Mouse (Mus musculus) neural tube, embryonic 15.5 days (tissue): ENCODE measurements around the gene Itga11. TPM values are rescaled to one million over a fixed set of nuclear protein-coding genes. Genes with fewer than 3 reads are reported as not detected.
A peak's percentile ranks its signal among the peaks of the same experiment; 100 is the strongest.

Source experiments
- ATAC-seq: fragments of 200-750 bp; cut with Nextera tagmentation; 2 replicates; pipeline ENCODE4 v1.8.0; 2017; ENCODE audit warnings: mild to moderate bottlenecking, moderate TSS enrichment, moderate library complexity; ENCODE audit not compliant: low FRiP score
- H3K27ac ChIP-seq: fragments of 300-500 bp; sonication (generic); replicated peaks from 2 replicates; pipeline ENCODE4 v1.5.1; 2015; ENCODE audit warnings: mild to moderate bottlenecking, inconsistent platforms
- H3K27me3 ChIP-seq: fragments of 300-500 bp; sonication (generic); replicated peaks from 2 replicates; pipeline ENCODE4 v1.6.1; 2015; ENCODE audit warnings: inconsistent platforms
- H3K36me3 ChIP-seq: fragments of 300-500 bp; sonication (generic); 2 replicates; pipeline ENCODE4 v1.6.1; 2015; ENCODE audit warnings: inconsistent platforms
- H3K4me1 ChIP-seq: fragments of 300-500 bp; sonication (generic); 2 replicates; pipeline ENCODE4 v1.6.1; 2015; ENCODE audit warnings: inconsistent platforms
- H3K4me2 ChIP-seq: fragments of 300-500 bp; sonication (generic); 2 replicates; pipeline ENCODE4 v1.6.1; 2015; ENCODE audit warnings: inconsistent platforms, mild to moderate bottlenecking, moderate library complexity
- H3K4me3 ChIP-seq: fragments of 300-500 bp; sonication (generic); replicated peaks from 2 replicates; pipeline ENCODE4 v1.5.1; 2015; ENCODE audit warnings: mild to moderate bottlenecking, inconsistent platforms
- H3K9ac ChIP-seq: fragments of 300-500 bp; sonication (generic); replicated peaks from 2 replicates; pipeline ENCODE4 v1.6.1; 2015; ENCODE audit warnings: mild to moderate bottlenecking, inconsistent platforms
- H3K9me3 ChIP-seq: fragments of 300-500 bp; sonication (generic); replicated peaks from 2 replicates; pipeline ENCODE4 v1.6.1; 2016; ENCODE audit warnings: inconsistent platforms
- WGBS: fragments of 180-500 bp; shearing (Covaris S2); methylation state at CpG from one replicate; pipeline ENCODE4 v1.1.7; 2015; ENCODE audit warnings: mixed read lengths; 5-methylcytosine and 5-hydroxymethylcytosine counted together
- polyA plus RNA-seq: library from polyadenylated mRNA; unstranded; fragments of >200 nt; fragmentation: Nextera tagmentation; extraction: Ambion mirVana; gene quantifications from 2 replicates; pipeline ENCODE4 v1.2.1, GENCODE M21; 2015

Gene Itga11
- polyA plus RNA-seq, 1 experiment from 2014 or later = 0.81 TPM

- H3K36me3 ChIP-seq = no peaks in the 10 kb centered on the region
- H3K27ac ChIP-seq = no peak overlapping the region
- no peak overlapping the region for H3K9ac ChIP-seq
- no peak for ATAC-seq
- H3K4me1 ChIP-seq = no peaks in the 10 kb centered on the region
- 92% methylated on average over 10 of the region's 10 CpGs for WGBS
- no peaks in the 10 kb centered on the region for H3K9me3 ChIP-seq
- no peak overlapping the region for H3K4me2 ChIP-seq
- H3K4me3 ChIP-seq = no peak overlapping the region
- no peaks in the 10 kb centered on the region for H3K27me3 ChIP-seq
These were observed 12.1 kb downstream of the Itga11 start for GRCm38 (mm10) chr9:62689748-62690147.

- Histone ChIP-seq H3K9me3 (no peaks in the 10 kb centered on the region), H3K36me3 (no peaks in the 10 kb centered on the region), H3K27ac (no peak overlapping the region), H3K4me3 (no peak overlapping the region), H3K9ac (no peak overlapping the region), H3K27me3 (no peaks in the 10 kb centered on the region), H3K4me1 (no peaks in the 10 kb centered on the region), H3K4me2 (no peak overlapping the region)
- WGBS = 83% methylated on average over 5 of the region's 5 CpGs
- no peak for ATAC-seq
These were observed 16.4 kb downstream of the Itga11 start for GRCm38 (mm10) chr9:62694054-62694453.

GRCm38 (mm10) chr9:62695210-62695609, 17.6 kb downstream of the Itga11 start:
- no peak overlapping the region for H3K4me2 ChIP-seq
- no peaks in the 10 kb centered on the region for H3K9me3 ChIP-seq
- H3K27me3 ChIP-seq = no peaks in the 10 kb centered on the region
- H3K36me3 ChIP-seq = no peaks in the 10 kb centered on the region
- WGBS = 79% methylated on average over 9 of the region's 9 CpGs
- H3K4me1 ChIP-seq = no peaks in the 10 kb centered on the region
- no peak overlapping the region for H3K4me3 ChIP-seq
- no peak overlapping the region for H3K9ac ChIP-seq
- no peak for ATAC-seq
- no peak overlapping the region for H3K27ac ChIP-seq

- Histone ChIP-seq H3K27me3 (no peaks in the 10 kb centered on the region), H3K4me3 (no peak overlapping the region), H3K9ac (no peak overlapping the region), H3K36me3 (no peaks in the 10 kb centered on the region), H3K27ac (no peak overlapping the region), H3K4me1 (no peaks in the 10 kb centered on the region), H3K9me3 (no peaks in the 10 kb centered on the region), H3K4me2 (no peak overlapping the region)
- ATAC-seq = no peak
- 87% methylated on average over 4 of the region's 4 CpGs for WGBS
These were observed 19.2 kb downstream of the Itga11 start for GRCm38 (mm10) chr9:62696799-62697198.

- Histone ChIP-seq H3K27me3 (no peaks in the 10 kb centered on the region), H3K9ac (no peak overlapping the region), H3K4me1 (peaks cover 15% of the 10 kb centered on the region), H3K27ac (no peak overlapping the region), H3K4me3 (no peak overlapping the region), H3K9me3 (no peaks in the 10 kb centered on the region), H3K36me3 (no peaks in the 10 kb centered on the region), H3K4me2 (no peak overlapping the region)
- no peak for ATAC-seq
- 82% methylated on average over 4 of the region's 4 CpGs for WGBS
These were observed 29.6 kb downstream of the Itga11 start for GRCm38 (mm10) chr9:62707267-62707666.

- no peak overlapping the region for H3K4me2 ChIP-seq
- H3K36me3 ChIP-seq = no peaks in the 10 kb centered on the region
- no peaks in the 10 kb centered on the region for H3K27me3 ChIP-seq
- H3K4me1 ChIP-seq = peaks cover 21% of the 10 kb centered on the region
- ATAC-seq = no peak
- no peak overlapping the region for H3K27ac ChIP-seq
- no peaks in the 10 kb centered on the region for H3K9me3 ChIP-seq
- H3K4me3 ChIP-seq = no peak overlapping the region
- no peak overlapping the region for H3K9ac ChIP-seq
- 63% methylated on average over 6 of the region's 6 CpGs for WGBS
These were observed 30.2 kb downstream of the Itga11 start for GRCm38 (mm10) chr9:62707870-62708269.

- no peaks in the 10 kb centered on the region for H3K36me3 ChIP-seq
- WGBS = 93% methylated on average over 5 of the region's 5 CpGs
- H3K4me1 ChIP-seq = peaks cover 21% of the 10 kb centered on the region
- H3K9me3 ChIP-seq = no peaks in the 10 kb centered on the region
- no peak overlapping the region for H3K27ac ChIP-seq
- H3K4me3 ChIP-seq = no peak overlapping the region
- no peaks in the 10 kb centered on the region for H3K27me3 ChIP-seq
- H3K4me2 ChIP-seq = no peak overlapping the region
- ATAC-seq = no peak
- no peak overlapping the region for H3K9ac ChIP-seq
These were observed 32.4 kb downstream of the Itga11 start for GRCm38 (mm10) chr9:62709983-62710382.

- Histone ChIP-seq H3K4me3 (no peak overlapping the region), H3K9ac (no peak overlapping the region), H3K36me3 (no peaks in the 10 kb centered on the region), H3K27ac (peak overlapping the region; percentile 35; the same call in 1 of the 2 replicates), H3K9me3 (no peaks in the 10 kb centered on the region), H3K4me2 (no peak overlapping the region), H3K27me3 (no peaks in the 10 kb centered on the region), H3K4me1 (peaks cover 21% of the 10 kb centered on the region)
- no peak for ATAC-seq
- WGBS = 66% methylated on average over 6 of the region's 6 CpGs
These were observed 34.7 kb downstream of the Itga11 start for GRCm38 (mm10) chr9:62712374-62712773.

GRCm38 (mm10) chr9:62713040-62713439, 35.4 kb downstream of the Itga11 start:
- no peaks in the 10 kb centered on the region for H3K36me3 ChIP-seq
- H3K4me2 ChIP-seq = no peak overlapping the region
- ATAC-seq = no peak
- H3K27ac ChIP-seq = peak overlapping the region; percentile 35; the same call in 1 of the 2 replicates
- WGBS = 78% methylated on average over 8 of the region's 8 CpGs
- no peak overlapping the region for H3K4me3 ChIP-seq
- H3K27me3 ChIP-seq = no peaks in the 10 kb centered on the region
- peaks cover 17% of the 10 kb centered on the region for H3K4me1 ChIP-seq
- H3K9ac ChIP-seq = no peak overlapping the region
- no peaks in the 10 kb centered on the region for H3K9me3 ChIP-seq

- Histone ChIP-seq H3K4me2 (no peak overlapping the region), H3K4me3 (no peak overlapping the region), H3K4me1 (peaks cover 17% of the 10 kb centered on the region), H3K27ac (no peak overlapping the region), H3K36me3 (no peaks in the 10 kb centered on the region), H3K9ac (no peak overlapping the region), H3K27me3 (no peaks in the 10 kb centered on the region), H3K9me3 (no peaks in the 10 kb centered on the region)
- no peak for ATAC-seq
- WGBS = 46% methylated on average over 3 of the region's 3 CpGs
These were observed 36.7 kb downstream of the Itga11 start for GRCm38 (mm10) chr9:62714336-62714735.

GRCm38 (mm10) chr9:62717982-62718381, 40.4 kb downstream of the Itga11 start:
- no peak for ATAC-seq
- Histone ChIP-seq H3K36me3 (no peaks in the 10 kb centered on the region), H3K9me3 (no peaks in the 10 kb centered on the region), H3K27me3 (no peaks in the 10 kb centered on the region), H3K4me3 (no peak overlapping the region), H3K27ac (no peak overlapping the region), H3K4me1 (peaks cover 18% of the 10 kb centered on the region), H3K9ac (no peak overlapping the region), H3K4me2 (no peak overlapping the region)
- 54% methylated on average over 8 of the region's 8 CpGs for WGBS

GRCm38 (mm10) chr9:62721791-62722190, 44.2 kb downstream of the Itga11 start:
- H3K27me3 ChIP-seq = no peaks in the 10 kb centered on the region
- H3K27ac ChIP-seq = no peak overlapping the region
- no peaks in the 10 kb centered on the region for H3K9me3 ChIP-seq
- no peak overlapping the region for H3K9ac ChIP-seq
- peaks cover 21% of the 10 kb centered on the region for H3K4me1 ChIP-seq
- ATAC-seq = no peak
- WGBS = 92% methylated on average over 2 of the region's 2 CpGs
- no peak overlapping the region for H3K4me2 ChIP-seq
- no peaks in the 10 kb centered on the region for H3K36me3 ChIP-seq
- no peak overlapping the region for H3K4me3 ChIP-seq

- H3K4me2 ChIP-seq = no peak overlapping the region
- no peaks in the 10 kb centered on the region for H3K27me3 ChIP-seq
- H3K27ac ChIP-seq = 0 out of 2 replicates have a peak overlapping the region, but pooled peaks have one; percentile 1
- H3K9ac ChIP-seq = no peak overlapping the region
- peaks cover 21% of the 10 kb centered on the region for H3K4me1 ChIP-seq
- WGBS = 61% methylated on average over 6 of the region's 6 CpGs
- ATAC-seq = no peak
- no peaks in the 10 kb centered on the region for H3K36me3 ChIP-seq
- no peaks in the 10 kb centered on the region for H3K9me3 ChIP-seq
- H3K4me3 ChIP-seq = no peak overlapping the region
These were observed 45.1 kb downstream of the Itga11 start for GRCm38 (mm10) chr9:62722716-62723115.
